Mouse (Mus musculus): Measurements from ENCODE around the gene Gk.

- TF ChIP-seq POLR2A (IDR thresholded peaks at IDR 0.05; ENCODE audit: low read depth, low read length) (peak; percentile 16; the same call in 1 of the 2 replicates), CTCF (IDR thresholded peaks at IDR 0.05; ENCODE audit: extremely low read depth, insufficient read depth, insufficient read length, insufficient replicate concordance) (no peak)
These were observed at the start of gene Gk for GRCm38 (mm10) chrX:85776544-85777087.

Measured in spleen, adult 2 months (tissue).